Mouse (Mus musculus): ENCODE measurements around the gene 4930470P17Rik. TPM values are rescaled to one million over a fixed set of nuclear protein-coding genes. Genes with fewer than 3 reads are reported as not detected.

4930470P17Rik gene
- polyA plus RNA-seq, 1 experiment, result not detected

Other genes with a start within 250 kb of the 4930470P17Rik start
- 6.9 and 7.5 TPM in 2 replicates for gene Bcas1, start 174.2 kb downstream of the 4930470P17Rik start, polyA plus RNA-seq (2012; rRNA removed)
- 24.3 and 31.9 TPM in 2 replicates for gene Pfdn4, start 105.6 kb downstream of the 4930470P17Rik start, polyA plus RNA-seq (2012; rRNA removed)
- gene Cyp24a1, start 104.9 kb downstream of the 4930470P17Rik start, polyA plus RNA-seq (2012; rRNA removed), result not detected in 2 replicates
- gene Dok5, start 129.8 kb upstream of the 4930470P17Rik start, polyA plus RNA-seq (2012; rRNA removed), result 0.28 and 0.39 TPM in 2 replicates